Mouse (Mus musculus): ENCODE measurements around the gene 2310033P09Rik. TPM values are rescaled to one million over a fixed set of nuclear protein-coding genes. Genes with fewer than 3 reads are reported as not detected.
A peak's percentile ranks its signal among the peaks of the same experiment; 100 is the strongest.

2310033P09Rik gene
- total RNA-seq, 1 experiment: 14.4 TPM

DNA sequence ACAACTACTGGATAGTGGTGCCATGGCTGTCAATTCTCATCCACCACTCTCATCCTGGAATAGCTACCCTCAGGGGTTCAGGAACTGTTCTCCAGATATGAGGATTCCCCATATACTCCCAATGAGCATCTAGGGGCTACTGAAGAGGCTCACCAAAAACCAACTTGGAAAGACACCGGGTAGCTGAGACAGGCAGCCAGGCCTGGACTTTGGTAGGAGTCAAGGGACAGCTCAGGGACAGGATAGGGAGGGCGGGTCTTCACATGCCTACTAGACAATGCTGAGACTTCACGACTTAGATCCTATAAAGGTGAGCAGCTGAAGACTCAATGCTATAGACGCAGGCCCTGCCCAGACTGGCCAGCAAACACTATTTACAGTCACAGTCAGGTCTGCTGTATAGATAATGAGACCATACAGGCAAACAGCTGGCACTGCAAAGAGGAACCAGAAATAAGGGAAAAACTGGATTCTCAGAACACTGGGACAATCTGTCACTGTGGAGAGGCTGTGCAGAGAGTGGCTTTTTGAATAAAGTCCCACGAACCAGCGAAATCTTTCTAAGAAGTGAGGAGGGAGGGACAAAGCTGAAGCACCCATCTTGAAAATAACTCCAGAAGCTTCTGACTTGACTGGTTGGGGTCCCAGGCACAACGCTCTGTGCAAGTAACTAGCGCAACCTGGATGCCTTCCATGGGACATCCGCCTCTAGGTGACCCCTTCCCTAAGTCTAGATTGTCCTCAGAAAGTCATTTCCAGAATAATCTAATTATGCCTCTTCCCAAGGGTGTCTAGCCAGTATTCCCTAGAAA, 45.5 kb upstream of the 2310033P09Rik start:
- H3K9me3 ChIP-seq (ENCODE audit: control insufficient read depth, insufficient read depth, low read depth, low read length): no peaks in the 10 kb centered on the region
- in situ Hi-C loops (cut with MboI; ENCODE audit: low sequenced_read_pairs in 2 of 2, unreplicated experiment in 2 of 2): no loop called here
- no peak for TF ChIP-seq CHD2 (IDR thresholded peaks at IDR 0.05; ENCODE audit: low read depth, low read length)
- H3K4me1 ChIP-seq (ENCODE audit: control insufficient read depth in 2 of 2, insufficient read depth in 2 of 2, low read length in 2 of 2, poor library complexity in 1 of 2): peaks cover 0 to 10% of the 10 kb centered on the region in 2 experiments; a peak in 1 of 4 replicates
- H3K27ac ChIP-seq (ENCODE audit: insufficient read depth, low read depth, low read length, poor library complexity, severe bottlenecking): no peak overlapping the region; the same call in 1 of the 2 replicates
- no peaks in the 10 kb centered on the region for H3K36me3 ChIP-seq (ENCODE audit: control insufficient read depth, insufficient read depth, low read length, poor library complexity, severe bottlenecking)
- peak overlapping the region; percentile 29 to 88 for H3K4me3 ChIP-seq (ENCODE audit: insufficient read depth in 1 of 2, low read depth in 1 of 2, low read length in 2 of 2, poor library complexity in 1 of 2, severe bottlenecking in 1 of 2)
- no peak for DNase-seq (ENCODE audit: low read depth, low spot score)
- H3K9ac ChIP-seq (ENCODE audit: insufficient read depth, low read depth, low read length, poor library complexity, severe bottlenecking): peak overlapping the region; percentile 40; the same call in 1 of the 2 replicates

DNA sequence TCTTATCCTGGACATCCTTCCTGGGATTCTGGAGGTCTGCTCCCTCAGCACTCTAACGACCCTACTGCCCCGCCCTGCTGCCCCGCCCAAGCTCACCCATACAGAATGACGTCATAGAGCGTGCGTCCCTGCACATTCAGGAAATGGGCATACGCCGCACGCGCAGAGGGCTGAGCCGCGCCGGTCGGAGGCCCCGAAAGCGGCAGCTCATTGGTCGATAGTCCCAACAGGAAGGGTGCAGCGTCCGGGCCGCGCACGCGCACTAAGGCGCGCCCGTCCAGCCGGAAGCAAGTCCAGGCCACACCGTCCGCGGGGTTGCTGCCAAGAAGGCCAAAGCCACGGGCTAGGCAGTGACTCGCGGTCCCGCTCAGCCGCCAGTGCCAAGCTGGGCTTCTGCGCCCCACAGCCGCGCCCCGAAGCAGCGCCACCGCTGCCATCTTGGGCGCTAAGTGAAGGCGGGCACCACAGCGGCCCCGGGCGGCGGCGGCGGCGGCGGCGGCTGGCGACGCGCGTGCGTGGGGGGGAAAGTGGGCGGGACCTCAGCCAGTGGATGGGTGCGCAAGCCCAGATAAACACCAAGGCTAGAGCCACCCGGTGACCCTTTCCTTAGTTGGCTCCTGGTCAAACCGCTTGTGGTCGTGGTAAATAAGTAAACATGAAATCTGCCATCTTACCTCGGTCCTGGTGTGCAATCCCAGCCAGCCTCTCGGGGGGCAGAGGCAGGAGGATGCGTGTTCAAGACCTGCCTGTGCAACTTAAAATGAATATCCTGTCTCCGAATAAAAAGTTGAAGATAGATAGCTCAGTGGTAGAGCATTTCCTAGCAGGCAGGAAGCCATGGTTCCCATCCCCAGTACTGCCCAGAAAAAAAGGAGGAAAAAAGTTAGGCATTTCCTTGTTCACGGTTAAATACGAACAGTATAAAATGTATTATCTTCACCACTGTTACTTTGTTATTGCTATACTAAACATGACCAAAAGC, 44.6 kb upstream of the 2310033P09Rik start, which contains the start of gene Iba57:
TSS of gene Iba57 (minus strand) at position 485 of the 982 bp plus-strand sequence.
- TF ChIP-seq HCFC1 (IDR thresholded peaks at IDR 0.05; ENCODE audit: borderline replicate concordance, insufficient read depth, low read length) (peak; percentile 64; the same call in 1 of the 2 replicates), MAFK (IDR thresholded peaks at IDR 0.05; ENCODE audit: insufficient read depth, low read depth, low read length) (no peak)
- Histone ChIP-seq H3K27ac (ENCODE audit: insufficient read depth, low read depth, low read length, poor library complexity, severe bottlenecking) (peak within 1 kb of the TSS; percentile 94), H3K4me3 (ENCODE audit: insufficient read depth in 1 of 2, low read depth in 1 of 2, low read length in 2 of 2, poor library complexity in 1 of 2, severe bottlenecking in 1 of 2) (peak within 1 kb of the TSS; percentile 88), H3K9ac (ENCODE audit: insufficient read depth, low read depth, low read length, poor library complexity, severe bottlenecking) (peak within 1 kb of the TSS; percentile 95), H3K9me3 (ENCODE audit: control insufficient read depth, insufficient read depth, low read depth, low read length) (no peaks in the 10 kb centered on the region), H3K36me3 (ENCODE audit: control insufficient read depth, insufficient read depth, low read length, poor library complexity, severe bottlenecking) (no peaks in the 10 kb centered on the region), H3K4me1 (ENCODE audit: control insufficient read depth in 2 of 2, insufficient read depth in 2 of 2, low read length in 2 of 2, poor library complexity in 1 of 2) (peaks cover 0 to 9% of the 10 kb centered on the region in 2 experiments; a peak in 1 of 4 replicates)
- DNase-seq (ENCODE audit: low read depth, low spot score): peak; percentile 96
- in situ Hi-C loops (cut with MboI; ENCODE audit: low sequenced_read_pairs in 2 of 2, unreplicated experiment in 2 of 2): no loop called here

GRCm38 (mm10) chr11:59164384-59164783, 43.7 kb upstream of the 2310033P09Rik start:
- no peak overlapping the region for H3K27ac ChIP-seq (ENCODE audit: insufficient read depth, low read depth, low read length, poor library complexity, severe bottlenecking)

GRCm38 (mm10) chr11:59165616-59166241, 42.4 kb upstream of the 2310033P09Rik start:
- Histone ChIP-seq H3K9ac (ENCODE audit: insufficient read depth, low read depth, low read length, poor library complexity, severe bottlenecking) (no peak overlapping the region), H3K36me3 (ENCODE audit: control insufficient read depth, insufficient read depth, low read length, poor library complexity, severe bottlenecking) (no peaks in the 10 kb centered on the region), H3K27ac (ENCODE audit: insufficient read depth, low read depth, low read length, poor library complexity, severe bottlenecking) (no peak overlapping the region), H3K4me1 (ENCODE audit: control insufficient read depth in 2 of 2, insufficient read depth in 2 of 2, low read length in 2 of 2, poor library complexity in 1 of 2) (peaks cover 0 to 7% of the 10 kb centered on the region in 2 experiments; a peak in 1 of 4 replicates), H3K4me3 (ENCODE audit: insufficient read depth in 1 of 2, low read depth in 1 of 2, low read length in 2 of 2, poor library complexity in 1 of 2, severe bottlenecking in 1 of 2) (no peak overlapping the region), H3K9me3 (ENCODE audit: control insufficient read depth, insufficient read depth, low read depth, low read length) (no peaks in the 10 kb centered on the region)
- TF ChIP-seq ZC3H11A (IDR thresholded peaks at IDR 0.05; ENCODE audit: borderline replicate concordance, low read depth, low read length): no peak
- no peak for TF ChIP-seq HCFC1 (IDR thresholded peaks at IDR 0.05; ENCODE audit: borderline replicate concordance, insufficient read depth, low read length)
- no peak for TF ChIP-seq CHD2 (IDR thresholded peaks at IDR 0.05; ENCODE audit: low read depth, low read length)
- no peak for TF ChIP-seq ZNF384 (IDR thresholded peaks at IDR 0.05; ENCODE audit: low read depth, low read length)
- no peak for TF ChIP-seq MAFK (IDR thresholded peaks at IDR 0.05; ENCODE audit: insufficient read depth, low read depth, low read length)
- no peak for DNase-seq (ENCODE audit: low read depth, low spot score)
- in situ Hi-C loops (cut with MboI; ENCODE audit: low sequenced_read_pairs in 2 of 2, unreplicated experiment in 2 of 2): no loop called here

More at GRCm38 (mm10) chr11:59164384-59164783, 43.7 kb upstream of the 2310033P09Rik start:
- DNase-seq (ENCODE audit: low read depth, low spot score): no peak
- in situ Hi-C loops (cut with MboI; ENCODE audit: low sequenced_read_pairs in 2 of 2, unreplicated experiment in 2 of 2): no loop called here
- Histone ChIP-seq H3K4me3 (ENCODE audit: insufficient read depth in 1 of 2, low read depth in 1 of 2, low read length in 2 of 2, poor library complexity in 1 of 2, severe bottlenecking in 1 of 2) (peak overlapping the region in 1 of 2 experiments; percentile 88; a peak in 1 of 4 replicates), H3K4me1 (ENCODE audit: control insufficient read depth in 2 of 2, insufficient read depth in 2 of 2, low read length in 2 of 2, poor library complexity in 1 of 2) (peaks cover 0 to 7% of the 10 kb centered on the region in 2 experiments; a peak in 1 of 4 replicates), H3K9ac (ENCODE audit: insufficient read depth, low read depth, low read length, poor library complexity, severe bottlenecking) (peak overlapping the region; percentile 26; the same call in 1 of the 2 replicates), H3K9me3 (ENCODE audit: control insufficient read depth, insufficient read depth, low read depth, low read length) (no peaks in the 10 kb centered on the region), H3K36me3 (ENCODE audit: control insufficient read depth, insufficient read depth, low read length, poor library complexity, severe bottlenecking) (no peaks in the 10 kb centered on the region)
- TF ChIP-seq HCFC1 (IDR thresholded peaks at IDR 0.05; ENCODE audit: borderline replicate concordance, insufficient read depth, low read length) (no peak), MAFK (IDR thresholded peaks at IDR 0.05; ENCODE audit: insufficient read depth, low read depth, low read length) (no peak), ZNF384 (IDR thresholded peaks at IDR 0.05; ENCODE audit: low read depth, low read length) (no peak), CHD2 (IDR thresholded peaks at IDR 0.05; ENCODE audit: low read depth, low read length) (no peak), ZC3H11A (IDR thresholded peaks at IDR 0.05; ENCODE audit: borderline replicate concordance, low read depth, low read length) (no peak)

All from ES-E14 (cell line).